Mouse (Mus musculus): ENCODE data around the gene Hoga1.

The Hoga1 gene

DNA sequence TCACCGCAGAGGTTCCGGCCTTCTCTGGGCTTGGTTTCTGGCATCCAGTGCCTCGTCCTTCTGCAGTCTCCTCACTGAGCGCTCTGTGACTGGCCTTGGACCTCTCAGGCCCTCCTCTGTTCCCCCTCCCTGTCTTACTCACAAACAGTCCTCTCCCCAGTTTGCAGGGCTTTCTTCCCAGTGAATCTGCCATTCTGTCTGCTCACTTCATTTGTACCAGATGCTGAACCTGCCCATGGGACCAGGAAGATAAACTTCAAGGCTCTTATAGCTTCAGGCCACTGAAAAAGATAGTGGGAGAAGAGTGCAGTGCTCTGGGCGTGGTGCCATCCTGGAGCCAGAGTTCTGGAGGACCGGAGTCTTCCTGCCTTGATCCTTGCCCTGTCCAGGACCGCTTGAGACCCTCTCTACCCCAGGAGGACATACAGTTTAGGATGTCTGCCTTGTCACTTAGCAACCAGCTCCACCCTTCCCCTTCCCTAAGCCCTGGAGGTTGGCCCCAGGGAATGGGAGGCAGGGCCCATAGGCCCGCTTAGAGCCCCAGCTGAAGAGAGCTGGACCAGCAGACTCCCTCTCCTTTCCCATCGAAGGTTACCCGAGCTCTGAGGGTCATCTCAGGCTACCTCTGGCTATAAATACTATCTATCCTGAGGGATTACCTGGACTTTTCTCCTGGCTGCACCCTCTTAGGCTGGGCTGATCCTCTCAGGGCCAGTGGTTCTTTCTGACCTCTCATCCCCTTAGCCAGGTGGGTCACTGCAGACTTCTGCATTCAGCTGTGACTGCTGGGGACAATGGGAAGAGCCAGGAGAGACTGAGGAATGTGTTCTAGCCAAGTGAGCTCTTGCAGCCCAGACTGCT lies 23.5 kb upstream of the Hoga1 start:
- DNase-seq (ENCODE audit: low read depth, low spot score): no peak

GRCm38 (mm10) chr19:42022542-42022848 lies 22.9 kb upstream of the Hoga1 start:
- peak; percentile 54 for DNase-seq (ENCODE audit: low read depth, low spot score)

- DNase-seq (ENCODE audit: low read depth, low spot score): peak; percentile 71
Measured at GRCm38 (mm10) chr19:42026158-42026557, 19.3 kb upstream of the Hoga1 start.

- no peak for DNase-seq (ENCODE audit: low read depth, low spot score)
Measured at GRCm38 (mm10) chr19:42031112-42031511, 14.3 kb upstream of the Hoga1 start.

DNA sequence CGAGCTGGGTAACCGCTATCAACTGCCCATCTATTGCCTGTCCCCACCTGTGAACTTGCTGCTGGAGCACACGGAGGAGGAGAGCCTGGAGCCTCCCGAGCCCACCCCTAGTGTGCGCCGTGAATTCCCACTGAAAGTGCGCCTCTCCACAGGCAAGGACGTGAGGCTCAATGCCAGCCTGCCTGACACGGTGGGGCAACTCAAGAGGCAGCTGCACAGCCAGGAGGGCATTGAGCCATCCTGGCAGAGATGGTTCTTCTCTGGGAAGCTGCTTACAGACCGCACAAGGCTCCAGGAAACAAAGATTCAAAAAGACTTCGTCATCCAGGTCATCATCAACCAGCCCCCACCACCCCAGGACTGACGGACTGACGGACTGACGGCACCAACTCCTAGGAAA lies 11.8 kb upstream of the Hoga1 start:
- no peak for DNase-seq (ENCODE audit: low read depth, low spot score)

- no peak for DNase-seq (ENCODE audit: low read depth, low spot score)
Measured at GRCm38 (mm10) chr19:42034146-42034775, 11.1 kb upstream of the Hoga1 start.

DNA sequence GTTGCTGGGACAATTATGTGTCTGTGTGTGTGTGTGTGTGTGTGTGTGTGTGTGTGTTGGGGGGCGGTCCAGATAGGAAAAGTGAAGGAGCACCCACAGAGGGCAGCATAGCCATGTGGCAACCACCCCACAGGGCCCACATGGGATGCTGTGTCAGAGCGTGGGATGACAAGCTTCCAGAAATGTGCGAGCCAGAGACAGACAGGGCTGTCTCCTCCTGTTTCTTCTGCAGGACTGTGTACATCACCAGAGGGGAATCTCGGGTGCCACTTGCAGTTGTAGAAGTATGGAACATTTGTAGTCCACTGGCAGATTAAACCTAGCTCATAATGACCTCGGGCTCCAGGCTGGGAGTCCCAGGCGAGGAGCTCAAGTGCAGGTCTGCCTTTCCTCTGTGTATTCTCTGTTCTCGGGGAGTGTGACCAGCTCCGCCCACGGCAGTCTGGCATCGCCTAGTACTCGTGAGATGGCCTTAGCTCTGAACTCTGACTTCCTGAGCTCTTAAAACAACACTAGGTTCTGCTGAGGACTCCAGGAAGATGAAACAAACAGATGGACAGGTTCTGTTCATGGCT lies 10.4 kb upstream of the Hoga1 start:
- DNase-seq (ENCODE audit: low read depth, low spot score): no peak

GRCm38 (mm10) chr19:42035456-42036248 lies 9.8 kb upstream of the Hoga1 start, which contains the start of gene Ankrd2:
Gene Ankrd2, plus strand, starts transcription at chr19:42036000.
- DNase-seq (ENCODE audit: low read depth, low spot score): peak; percentile 75

GRCm38 (mm10) chr19:42036357-42036756 lies 9.1 kb upstream of the Hoga1 start:
- no peak for DNase-seq (ENCODE audit: low read depth, low spot score)

DNA sequence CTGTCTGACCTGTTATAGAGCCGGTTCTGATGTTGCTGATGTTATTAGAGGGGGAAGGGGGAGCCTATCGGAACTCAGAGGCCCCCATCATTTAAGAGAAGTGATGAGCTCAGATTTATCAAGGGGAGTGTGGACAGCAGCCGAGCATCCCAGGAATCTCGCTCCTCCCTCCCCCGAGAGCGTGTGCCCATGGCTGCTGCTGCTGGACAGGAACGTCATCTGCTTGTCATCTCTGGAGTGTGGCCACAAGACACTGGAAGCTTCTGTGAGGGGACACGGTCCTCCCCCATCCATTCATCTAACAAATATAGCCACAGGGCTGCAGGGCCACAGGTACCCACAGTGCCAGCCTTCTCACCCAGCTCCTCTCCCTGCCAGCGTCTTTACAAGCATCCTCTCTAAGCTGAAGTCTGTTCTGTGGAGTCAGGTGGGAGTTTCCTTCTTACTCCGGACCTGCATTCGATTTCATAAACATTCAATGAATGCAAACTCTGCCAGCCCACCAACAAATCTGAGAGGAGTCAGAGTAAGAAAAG lies 8.2 kb upstream of the Hoga1 start:
- DNase-seq (ENCODE audit: low read depth, low spot score): no peak

DNA sequence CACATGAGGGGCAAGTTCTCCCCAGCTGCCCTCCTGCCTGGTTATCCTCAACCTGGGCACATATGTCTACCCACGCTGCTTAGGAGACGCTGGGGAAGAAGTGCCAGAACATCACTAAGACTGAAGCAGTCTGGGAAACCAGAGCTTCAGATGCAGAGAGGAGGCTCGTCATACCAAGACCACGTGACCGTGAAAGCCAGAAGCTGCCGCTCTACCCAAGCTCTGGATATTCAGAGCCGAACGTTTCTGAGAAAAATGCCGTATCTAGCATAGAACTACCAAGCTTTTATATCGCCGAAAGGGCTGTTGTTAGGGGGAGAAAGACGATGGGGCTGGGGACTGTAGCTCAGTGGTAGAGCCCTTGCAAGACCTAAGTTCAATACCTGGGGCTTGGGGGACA lies 7.1 kb upstream of the Hoga1 start:
- DNase-seq (ENCODE audit: low read depth, low spot score): no peak

DNA sequence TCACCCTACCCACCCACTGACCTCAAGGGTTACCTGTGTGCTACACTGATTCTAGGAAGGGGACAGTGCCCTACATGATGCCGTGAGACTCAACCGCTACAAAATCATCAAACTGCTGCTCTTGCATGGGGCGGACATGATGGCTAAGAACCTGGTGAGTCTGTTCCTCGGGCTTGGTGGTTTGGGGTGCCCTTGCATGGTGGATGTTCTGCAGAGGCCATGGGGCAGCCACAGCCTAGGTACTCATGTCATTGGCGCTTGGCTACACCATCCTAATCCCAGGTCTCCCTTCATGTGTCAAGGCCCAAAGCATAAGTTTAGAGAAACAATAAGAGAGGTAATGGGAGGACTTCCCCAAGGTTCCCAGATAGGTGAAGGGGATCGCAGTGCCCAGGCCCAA lies 1.4 kb upstream of the Hoga1 start:
- no peak for DNase-seq (ENCODE audit: low read depth, low spot score)

DNA sequence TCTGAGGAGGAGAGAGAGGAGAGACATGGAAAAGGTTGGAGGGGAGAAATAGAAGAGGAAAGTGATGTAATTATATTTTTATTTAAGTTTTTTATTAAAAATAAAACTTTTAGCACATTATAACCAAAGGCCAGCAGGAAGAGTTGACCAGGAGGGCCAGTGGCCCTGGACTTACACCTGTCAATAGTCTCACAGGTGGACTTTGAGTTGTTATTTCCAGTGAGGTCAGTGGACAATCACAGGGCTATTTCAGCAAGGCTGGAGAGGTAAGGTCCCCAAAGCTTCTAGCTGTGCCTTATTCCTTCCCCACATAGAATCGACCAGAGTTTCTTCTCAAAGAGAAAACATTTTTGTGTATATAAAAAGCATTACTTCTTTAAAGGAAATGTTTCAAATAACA lies 4.8 kb downstream of the Hoga1 start:
- no peak for DNase-seq (ENCODE audit: low read depth, low spot score)

- DNase-seq (ENCODE audit: low read depth, low spot score): no peak
Measured at GRCm38 (mm10) chr19:42051351-42051750, 5.9 kb downstream of the Hoga1 start.

DNA sequence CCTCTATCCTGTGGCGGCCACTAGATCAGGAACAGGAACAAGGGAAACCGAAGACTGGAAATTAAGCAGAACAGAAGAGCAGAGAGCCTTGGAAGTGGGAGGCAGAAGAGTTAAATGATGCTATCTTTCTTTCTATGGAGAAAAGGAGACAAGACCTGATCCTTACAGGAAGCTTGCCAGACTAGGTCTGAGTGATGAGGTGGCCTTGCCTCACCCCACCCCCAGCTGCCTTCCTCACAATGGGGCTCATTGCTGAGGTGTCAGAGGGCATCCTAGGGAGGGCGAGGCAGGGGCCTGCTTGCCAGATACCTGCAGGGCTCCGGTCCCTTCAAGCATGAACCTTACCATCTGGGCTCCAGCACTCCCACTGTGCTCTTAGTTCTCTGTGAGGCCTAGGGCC lies 6.5 kb downstream of the Hoga1 start, which contains the start of gene 4933411K16Rik:
TSS of gene 4933411K16Rik (plus strand) at position 301 of the 400 bp plus-strand sequence.
- DNase-seq (ENCODE audit: low read depth, low spot score): no peak

DNA sequence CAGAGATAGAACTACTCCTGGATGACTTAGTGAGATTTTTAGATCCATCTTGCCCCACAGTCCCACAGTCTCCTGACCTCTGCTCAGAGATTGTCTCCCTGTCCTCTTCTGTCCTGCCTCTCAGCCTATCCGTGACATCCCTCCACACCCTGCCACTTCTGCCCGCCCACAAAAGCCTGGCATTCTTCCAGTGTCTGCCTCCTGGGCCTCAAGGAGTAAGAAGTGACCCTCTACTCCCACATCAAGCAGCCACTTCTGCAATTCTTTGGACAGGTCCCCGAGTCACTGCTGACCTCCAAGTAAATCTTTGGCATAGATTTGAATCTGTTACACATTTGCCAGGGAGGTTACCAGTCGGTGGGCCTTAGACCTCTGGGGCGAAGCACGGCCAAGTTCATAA lies 8.8 kb downstream of the Hoga1 start:
- no peak for DNase-seq (ENCODE audit: low read depth, low spot score)

DNA sequence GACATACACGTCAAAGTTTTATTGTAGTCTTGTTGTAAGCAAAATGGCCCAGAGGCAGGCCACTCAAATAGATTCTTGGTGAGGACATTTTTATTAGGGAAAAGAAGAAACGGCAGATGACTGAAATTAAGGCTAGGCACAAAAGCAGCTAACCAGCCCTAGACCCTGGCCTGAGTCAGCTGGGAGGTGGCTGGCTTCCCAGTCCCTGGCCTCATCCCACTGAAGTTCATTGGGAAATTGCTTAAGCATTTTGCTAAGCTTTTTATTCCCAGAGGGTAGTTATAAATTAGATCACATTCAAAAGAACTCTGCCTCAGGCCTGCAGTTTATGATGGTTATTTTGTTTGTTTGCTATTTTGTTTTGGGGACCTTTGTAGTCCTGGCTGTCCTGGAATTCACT lies 10.5 kb downstream of the Hoga1 start:
- no peak for DNase-seq (ENCODE audit: low read depth, low spot score)

- no peak for DNase-seq (ENCODE audit: low read depth, low spot score)
Measured at GRCm38 (mm10) chr19:42056719-42057409, 11.5 kb downstream of the Hoga1 start.

DNA sequence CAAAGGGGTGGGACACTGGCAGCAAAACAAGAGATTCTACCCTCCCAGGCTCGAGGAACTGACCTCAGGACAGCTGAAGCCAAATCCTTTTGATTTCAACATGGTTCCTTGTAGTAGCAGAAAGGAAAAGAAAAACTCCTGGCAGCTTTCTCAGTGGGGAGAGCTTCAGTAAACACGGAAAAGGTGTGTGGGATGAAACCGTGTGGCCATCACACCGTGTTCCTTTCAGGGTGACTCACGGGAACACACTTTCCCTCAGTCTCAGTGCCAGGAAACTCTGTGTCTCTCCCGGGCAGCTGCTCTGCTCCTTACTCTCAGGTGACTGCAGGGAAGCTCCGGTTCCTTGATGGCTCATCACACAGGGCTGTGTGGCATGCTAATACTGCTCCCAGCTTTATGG lies 13.0 kb downstream of the Hoga1 start:
- no peak for DNase-seq (ENCODE audit: low read depth, low spot score)

DNA sequence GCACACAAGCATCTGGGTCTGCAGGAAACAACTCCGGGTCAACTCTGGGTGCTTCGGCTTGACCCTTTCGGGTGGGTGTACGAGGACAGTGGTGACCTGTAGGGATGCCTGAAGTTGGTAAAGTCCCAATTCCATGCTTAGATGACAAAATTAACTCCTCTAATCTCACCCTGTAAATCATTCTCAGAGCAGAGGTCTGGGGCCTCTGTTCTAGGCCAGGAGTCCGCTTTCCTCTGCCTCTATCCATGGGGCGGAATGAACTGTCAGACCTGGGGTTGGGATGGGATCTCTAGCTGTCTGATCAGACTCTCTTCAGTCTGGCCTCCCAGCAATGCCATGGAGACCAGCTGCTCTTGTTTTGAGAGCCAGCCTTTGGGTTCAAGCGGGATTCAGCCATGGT lies 16.0 kb downstream of the Hoga1 start:
- no peak for DNase-seq (ENCODE audit: low read depth, low spot score)
